Mouse (Mus musculus): Measurements from ENCODE around the gene Actrt2. TPM values are rescaled to one million over a fixed set of nuclear protein-coding genes. Genes with fewer than 3 reads are reported as not detected.

The Actrt2 gene
- polyA plus RNA-seq, 1 experiment from 2014 or later: not detected

GRCm38 (mm10) chr4:154696552-154696951 lies 28.9 kb upstream of the Actrt2 start:
- Histone ChIP-seq H3K9me3 (replicated peaks; ENCODE audit: control insufficient read depth, low read length) (no peaks in the 10 kb centered on the region), H3K9ac (ENCODE audit: low read depth, low read length) (no peak overlapping the region), H3K4me3 (ENCODE audit: low read depth, low read length) (no peak overlapping the region), H3K27ac (ENCODE audit: low read length) (no peak overlapping the region), H3K27me3 (ENCODE audit: control insufficient read depth, insufficient read depth, low read depth, low read length) (no peaks in the 10 kb centered on the region), H3K36me3 (ENCODE audit: control insufficient read depth, insufficient read depth) (no peaks in the 10 kb centered on the region), H3K4me1 (ENCODE audit: control insufficient read depth, low read depth, low read length) (no peaks in the 10 kb centered on the region), H3K4me2 (ENCODE audit: low read depth, low read length) (no peak overlapping the region)
- ATAC-seq (ENCODE audit: low read depth): no peak
- 48% methylated on average over 5 of the region's 5 CpGs for WGBS (ENCODE audit: insufficient replicate concordance)

GRCm38 (mm10) chr4:154696146-154696545 lies 28.5 kb upstream of the Actrt2 start:
- no peak overlapping the region for H3K27ac ChIP-seq (ENCODE audit: low read length)
- H3K4me2 ChIP-seq (ENCODE audit: low read depth, low read length): no peak overlapping the region
- no peaks in the 10 kb centered on the region for H3K36me3 ChIP-seq (ENCODE audit: control insufficient read depth, insufficient read depth)
- WGBS (ENCODE audit: insufficient replicate concordance): 14% methylated on average over 4 of the region's 4 CpGs
- no peaks in the 10 kb centered on the region for H3K9me3 ChIP-seq (replicated peaks; ENCODE audit: control insufficient read depth, low read length)
- no peak for ATAC-seq (ENCODE audit: low read depth)
- H3K27me3 ChIP-seq (ENCODE audit: control insufficient read depth, insufficient read depth, low read depth, low read length): no peaks in the 10 kb centered on the region
- no peaks in the 10 kb centered on the region for H3K4me1 ChIP-seq (ENCODE audit: control insufficient read depth, low read depth, low read length)
- no peak overlapping the region for H3K9ac ChIP-seq (ENCODE audit: low read depth, low read length)
- no peak overlapping the region for H3K4me3 ChIP-seq (ENCODE audit: low read depth, low read length)

GRCm38 (mm10) chr4:154694361-154694760 lies 26.7 kb upstream of the Actrt2 start:
- WGBS (ENCODE audit: insufficient replicate concordance): 63% methylated on average over 5 of the region's 5 CpGs
- no peak overlapping the region for H3K4me3 ChIP-seq (ENCODE audit: low read depth, low read length)
- no peak overlapping the region for H3K4me2 ChIP-seq (ENCODE audit: low read depth, low read length)
- H3K27me3 ChIP-seq (ENCODE audit: control insufficient read depth, insufficient read depth, low read depth, low read length): no peaks in the 10 kb centered on the region
- no peaks in the 10 kb centered on the region for H3K4me1 ChIP-seq (ENCODE audit: control insufficient read depth, low read depth, low read length)
- H3K9me3 ChIP-seq (replicated peaks; ENCODE audit: control insufficient read depth, low read length): no peaks in the 10 kb centered on the region
- H3K9ac ChIP-seq (ENCODE audit: low read depth, low read length): no peak overlapping the region
- no peak for ATAC-seq (ENCODE audit: low read depth)
- no peak overlapping the region for H3K27ac ChIP-seq (ENCODE audit: low read length)
- H3K36me3 ChIP-seq (ENCODE audit: control insufficient read depth, insufficient read depth): no peaks in the 10 kb centered on the region

- ATAC-seq (ENCODE audit: low read depth): no peak
- H3K4me2 ChIP-seq (ENCODE audit: low read depth, low read length): no peak overlapping the region
- no peaks in the 10 kb centered on the region for H3K4me1 ChIP-seq (ENCODE audit: control insufficient read depth, low read depth, low read length)
- H3K27me3 ChIP-seq (ENCODE audit: control insufficient read depth, insufficient read depth, low read depth, low read length): no peaks in the 10 kb centered on the region
- no peak overlapping the region for H3K27ac ChIP-seq (ENCODE audit: low read length)
- no peak overlapping the region for H3K4me3 ChIP-seq (ENCODE audit: low read depth, low read length)
- no peaks in the 10 kb centered on the region for H3K9me3 ChIP-seq (replicated peaks; ENCODE audit: control insufficient read depth, low read length)
- no peaks in the 10 kb centered on the region for H3K36me3 ChIP-seq (ENCODE audit: control insufficient read depth, insufficient read depth)
- no peak overlapping the region for H3K9ac ChIP-seq (ENCODE audit: low read depth, low read length)
- 67% methylated on average over 20 of the region's 20 CpGs for WGBS (ENCODE audit: insufficient replicate concordance)
Observed at GRCm38 (mm10) chr4:154693348-154694015, 25.8 kb upstream of the Actrt2 start.

- ATAC-seq (ENCODE audit: low read depth): no peak
- no peaks in the 10 kb centered on the region for H3K27me3 ChIP-seq (ENCODE audit: control insufficient read depth, insufficient read depth, low read depth, low read length)
- H3K4me1 ChIP-seq (ENCODE audit: control insufficient read depth, low read depth, low read length): no peaks in the 10 kb centered on the region
- H3K27ac ChIP-seq (ENCODE audit: low read length): no peak overlapping the region
- no peak overlapping the region for H3K4me3 ChIP-seq (ENCODE audit: low read depth, low read length)
- 57% methylated on average over 5 of the region's 5 CpGs for WGBS (ENCODE audit: insufficient replicate concordance)
- no peak overlapping the region for H3K4me2 ChIP-seq (ENCODE audit: low read depth, low read length)
- no peak overlapping the region for H3K9ac ChIP-seq (ENCODE audit: low read depth, low read length)
- no peaks in the 10 kb centered on the region for H3K9me3 ChIP-seq (replicated peaks; ENCODE audit: control insufficient read depth, low read length)
- H3K36me3 ChIP-seq (ENCODE audit: control insufficient read depth, insufficient read depth): no peaks in the 10 kb centered on the region
Observed at GRCm38 (mm10) chr4:154683068-154683752, 15.5 kb upstream of the Actrt2 start.

- Histone ChIP-seq H3K36me3 (ENCODE audit: control insufficient read depth, insufficient read depth) (no peaks in the 10 kb centered on the region), H3K9ac (ENCODE audit: low read depth, low read length) (no peak overlapping the region), H3K27ac (ENCODE audit: low read length) (no peak overlapping the region), H3K4me2 (ENCODE audit: low read depth, low read length) (no peak overlapping the region), H3K9me3 (replicated peaks; ENCODE audit: control insufficient read depth, low read length) (no peaks in the 10 kb centered on the region), H3K27me3 (ENCODE audit: control insufficient read depth, insufficient read depth, low read depth, low read length) (no peaks in the 10 kb centered on the region), H3K4me3 (ENCODE audit: low read depth, low read length) (no peak overlapping the region), H3K4me1 (ENCODE audit: control insufficient read depth, low read depth, low read length) (no peaks in the 10 kb centered on the region)
- WGBS (ENCODE audit: insufficient replicate concordance): 50% methylated on average over 14 of the region's 14 CpGs
- no peak for ATAC-seq (ENCODE audit: low read depth)
Observed at GRCm38 (mm10) chr4:154682311-154682710, 14.6 kb upstream of the Actrt2 start.

- H3K9ac ChIP-seq (ENCODE audit: low read depth, low read length): no peak overlapping the region
- H3K4me3 ChIP-seq (ENCODE audit: low read depth, low read length): no peak overlapping the region
- ATAC-seq (ENCODE audit: low read depth): no peak
- H3K9me3 ChIP-seq (replicated peaks; ENCODE audit: control insufficient read depth, low read length): no peaks in the 10 kb centered on the region
- WGBS (ENCODE audit: insufficient replicate concordance): 45% methylated on average over 10 of the region's 10 CpGs
- H3K4me2 ChIP-seq (ENCODE audit: low read depth, low read length): no peak overlapping the region
- 0 out of 2 replicates have a peak, but pooled peaks cover 4% of the 10 kb centered on the region for H3K27me3 ChIP-seq (ENCODE audit: control insufficient read depth, insufficient read depth, low read depth, low read length)
- H3K4me1 ChIP-seq (ENCODE audit: control insufficient read depth, low read depth, low read length): no peaks in the 10 kb centered on the region
- no peak overlapping the region for H3K27ac ChIP-seq (ENCODE audit: low read length)
- no peaks in the 10 kb centered on the region for H3K36me3 ChIP-seq (ENCODE audit: control insufficient read depth, insufficient read depth)
Observed at GRCm38 (mm10) chr4:154675441-154676000, 7.9 kb upstream of the Actrt2 start.

GRCm38 (mm10) chr4:154674966-154675365 lies 7.3 kb upstream of the Actrt2 start:
- Histone ChIP-seq H3K36me3 (ENCODE audit: control insufficient read depth, insufficient read depth) (no peaks in the 10 kb centered on the region), H3K27me3 (ENCODE audit: control insufficient read depth, insufficient read depth, low read depth, low read length) (0 out of 2 replicates have a peak, but pooled peaks cover 4% of the 10 kb centered on the region), H3K27ac (ENCODE audit: low read length) (no peak overlapping the region), H3K9ac (ENCODE audit: low read depth, low read length) (no peak overlapping the region), H3K4me2 (ENCODE audit: low read depth, low read length) (no peak overlapping the region), H3K9me3 (replicated peaks; ENCODE audit: control insufficient read depth, low read length) (no peaks in the 10 kb centered on the region), H3K4me1 (ENCODE audit: control insufficient read depth, low read depth, low read length) (no peaks in the 10 kb centered on the region), H3K4me3 (ENCODE audit: low read depth, low read length) (no peak overlapping the region)
- WGBS (ENCODE audit: insufficient replicate concordance): 39% methylated on average over 15 of the region's 15 CpGs
- no peak for ATAC-seq (ENCODE audit: low read depth)

- H3K4me1 ChIP-seq (ENCODE audit: control insufficient read depth, low read depth, low read length): no peaks in the 10 kb centered on the region
- WGBS (ENCODE audit: insufficient replicate concordance): 3% methylated on average over 12 of the region's 12 CpGs
- no peak overlapping the region for H3K9ac ChIP-seq (ENCODE audit: low read depth, low read length)
- H3K4me3 ChIP-seq (ENCODE audit: low read depth, low read length): no peak overlapping the region
- no peaks in the 10 kb centered on the region for H3K9me3 ChIP-seq (replicated peaks; ENCODE audit: control insufficient read depth, low read length)
- 0 out of 2 replicates have a peak, but pooled peaks cover 4% of the 10 kb centered on the region for H3K27me3 ChIP-seq (ENCODE audit: control insufficient read depth, insufficient read depth, low read depth, low read length)
- no peak overlapping the region for H3K4me2 ChIP-seq (ENCODE audit: low read depth, low read length)
- ATAC-seq (ENCODE audit: low read depth): no peak
- H3K36me3 ChIP-seq (ENCODE audit: control insufficient read depth, insufficient read depth): no peaks in the 10 kb centered on the region
- H3K27ac ChIP-seq (ENCODE audit: low read length): no peak overlapping the region
Observed at GRCm38 (mm10) chr4:154674541-154674940, 6.9 kb upstream of the Actrt2 start.
